Mouse (Mus musculus): ENCODE measurements around the gene Iah1.

Gene Iah1

DNA sequence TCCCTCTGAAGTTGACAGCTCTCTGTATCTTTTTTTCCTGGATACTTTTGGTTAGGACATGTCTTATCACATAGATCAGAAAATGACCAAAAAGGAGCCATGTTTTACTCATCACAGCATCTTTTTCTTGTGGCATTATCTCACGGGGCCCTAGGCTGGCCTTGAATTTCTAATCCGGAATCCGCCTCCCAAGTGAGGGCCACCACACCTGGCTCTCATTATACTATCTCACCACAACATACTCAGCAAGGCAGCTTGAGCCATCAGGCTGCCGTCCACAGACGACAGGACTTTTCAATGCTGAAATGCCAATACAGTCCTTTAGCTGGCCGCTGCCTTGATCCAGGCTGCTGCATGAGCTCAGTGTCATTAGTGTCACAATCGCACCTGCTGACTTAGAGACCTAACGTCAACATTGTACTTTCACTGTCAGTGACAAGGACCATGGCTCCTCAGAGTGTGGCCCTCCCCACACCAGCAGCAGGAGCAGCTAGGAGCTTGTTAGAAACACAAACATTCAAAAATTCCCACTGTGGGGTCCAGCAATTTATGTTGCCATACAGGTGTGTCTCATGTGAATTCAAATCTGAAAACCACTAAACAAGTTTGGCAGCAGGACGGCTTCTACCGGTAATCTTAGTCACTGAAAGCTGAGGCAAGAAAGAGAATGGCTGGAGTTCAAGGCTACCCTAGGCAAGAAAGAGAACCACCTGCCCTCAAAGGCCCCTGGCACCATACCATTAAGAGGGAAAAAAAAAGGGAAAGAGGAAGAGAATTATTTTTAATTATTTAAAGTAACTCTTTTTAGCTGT, 48.6 kb downstream of the Iah1 start:
- no peak for DNase-seq (ENCODE audit: low read depth, low spot score)

DNA sequence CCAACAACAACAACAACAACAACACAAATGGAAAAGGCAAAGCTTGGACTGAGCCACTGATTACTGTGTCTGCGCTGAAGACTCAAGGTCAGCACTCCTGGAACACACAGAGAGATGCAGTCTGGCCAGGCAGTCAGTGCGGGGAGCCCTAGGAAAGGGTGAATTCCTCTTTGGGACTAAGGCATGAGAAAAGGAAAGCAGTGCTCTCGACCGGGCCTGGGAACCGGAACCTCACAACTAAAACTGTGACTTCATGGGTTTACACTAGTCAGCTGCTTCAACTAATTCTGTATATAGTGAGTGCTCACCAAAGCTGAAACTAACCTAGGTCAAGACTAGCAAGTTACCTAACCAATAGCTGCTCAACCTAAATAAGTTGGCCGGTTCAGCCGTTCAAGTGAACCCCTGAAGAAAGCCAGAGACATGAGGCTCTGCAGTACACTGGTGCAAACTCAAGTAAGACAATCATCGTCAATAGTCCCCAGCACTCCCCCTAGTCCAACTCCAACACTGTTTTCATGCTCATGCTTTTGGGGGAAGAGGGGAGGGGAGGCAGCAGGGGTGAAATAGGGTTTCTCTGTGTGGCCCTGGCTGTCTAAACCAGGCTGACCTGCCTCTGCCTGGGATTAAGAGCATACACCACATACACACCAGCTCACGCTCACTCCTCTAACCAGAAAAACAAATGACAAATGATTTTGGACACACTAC, 52.3 kb downstream of the Iah1 start:
- DNase-seq (ENCODE audit: low read depth, low spot score): no peak

DNA sequence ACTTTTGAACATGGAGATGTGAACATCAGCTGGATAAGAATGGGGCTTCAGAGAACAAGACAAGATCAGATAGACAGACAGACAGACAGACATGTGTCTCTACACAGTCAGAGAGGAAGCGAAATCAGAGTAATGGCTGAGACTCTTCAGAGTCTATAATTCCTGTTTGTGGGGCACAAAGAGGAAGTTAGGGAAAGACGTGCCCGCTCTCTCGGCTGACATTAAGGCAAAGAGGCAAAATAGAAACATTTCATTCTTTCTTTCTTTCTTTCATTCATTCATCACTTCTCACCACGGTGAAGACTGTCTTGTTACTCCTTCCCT, 52.9 kb downstream of the Iah1 start:
- no peak for DNase-seq (ENCODE audit: low read depth, low spot score)

DNA sequence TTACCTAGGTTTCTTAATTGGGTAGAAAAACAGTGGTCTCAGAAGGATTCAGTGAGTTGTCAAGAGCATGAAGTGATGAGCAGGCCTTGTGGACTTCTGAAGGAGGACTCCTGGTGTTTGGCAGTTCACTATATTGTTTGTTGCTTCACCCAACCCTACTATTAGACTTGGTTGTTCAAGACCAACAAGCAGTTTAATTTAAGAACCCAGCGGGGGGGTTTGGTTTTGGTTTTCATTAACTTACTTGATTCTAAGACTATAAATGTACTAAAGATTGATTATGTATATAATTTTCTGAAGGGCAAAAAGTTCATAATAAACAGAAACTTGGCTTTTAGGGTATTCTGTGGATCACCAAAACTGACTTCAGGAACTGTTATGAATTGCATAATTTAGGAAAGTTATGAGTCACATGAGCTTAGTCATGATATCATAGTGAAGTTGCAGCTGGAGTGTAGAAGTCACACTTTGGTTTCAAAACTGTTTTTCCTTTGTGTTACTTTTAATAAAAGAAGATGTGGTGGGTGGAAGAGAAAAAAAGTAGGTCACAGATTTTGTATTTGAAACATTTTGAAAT, 53.9 kb downstream of the Iah1 start:
- no peak for DNase-seq (ENCODE audit: low read depth, low spot score)

DNA sequence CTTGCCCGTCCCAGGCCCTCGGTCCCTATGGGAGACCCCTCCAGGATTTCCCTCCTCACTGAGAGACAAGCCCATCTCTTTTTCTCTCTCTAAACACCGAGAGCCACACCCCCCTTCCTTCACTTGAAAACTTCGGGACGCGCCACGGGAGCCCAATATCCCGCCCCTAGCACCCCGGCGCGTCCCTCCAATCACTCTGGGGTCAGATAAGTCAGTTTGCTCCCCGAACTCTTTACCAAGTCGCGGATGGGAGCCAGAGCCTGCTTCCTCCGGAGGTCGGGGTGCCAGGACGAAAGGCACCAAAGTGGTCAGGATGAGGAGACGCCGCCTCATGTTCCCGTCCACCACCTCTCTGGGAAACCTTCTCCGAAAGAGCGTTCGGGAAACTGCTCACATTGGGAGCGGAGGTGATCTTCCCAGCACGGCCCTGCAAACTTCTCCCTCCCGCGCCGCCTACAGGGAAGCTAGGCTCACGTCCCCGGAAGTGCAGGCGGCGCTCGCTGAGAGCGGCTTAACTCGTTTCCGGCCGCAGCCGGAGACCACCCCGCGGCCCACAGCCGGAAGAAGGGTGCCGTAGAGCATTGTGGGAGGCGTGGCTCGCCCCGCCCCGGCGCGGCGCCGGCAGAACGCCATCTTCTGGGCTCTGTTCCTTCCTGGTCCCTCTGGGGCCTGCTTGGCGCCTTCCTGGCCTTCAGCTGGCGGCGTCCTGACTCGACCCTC, 57.1 kb downstream of the Iah1 start, which contains the start of gene Adam17:
Adam17 (minus strand) TSS at position 533 of the 720 bp plus-strand sequence.
- peak; percentile 96 for DNase-seq (ENCODE audit: low read depth, low spot score)
